Mouse (Mus musculus): ENCODE results near the gene 4930404N11Rik.

Gene 4930404N11Rik

GRCm38 (mm10) chr10:81365672-81366476 lies at the start of gene 4930404N11Rik:
TSS of gene 4930404N11Rik (minus strand) at chr10:81365816.
- DNase-seq = no peak

DNA sequence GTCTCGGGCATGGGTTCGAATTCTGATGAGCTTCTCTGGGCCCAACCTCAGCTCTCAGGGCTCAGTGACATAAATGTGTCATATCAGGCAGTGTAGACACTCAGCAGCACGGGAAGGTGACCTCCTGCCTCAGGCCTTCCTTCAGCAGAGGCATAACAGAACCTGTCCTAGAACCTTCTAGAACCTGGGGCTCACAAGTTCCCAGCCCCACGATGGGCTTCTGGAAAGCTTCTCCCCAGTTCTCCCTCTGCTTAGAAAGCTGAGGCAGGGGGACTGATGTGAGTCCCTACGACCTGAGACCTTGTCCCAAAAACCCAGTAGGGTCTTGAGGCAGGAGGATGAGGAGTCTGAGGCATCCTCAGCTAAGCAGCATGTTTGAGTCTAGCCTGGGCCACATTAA lies 49.5 kb upstream of the 4930404N11Rik start:
- no peak for DNase-seq

GRCm38 (mm10) chr10:81414682-81415081 lies 49.1 kb upstream of the 4930404N11Rik start:
- DNase-seq = peak; percentile 63

- peak; percentile 95 for DNase-seq
Observed at GRCm38 (mm10) chr10:81413310-81414261, 48.0 kb upstream of the 4930404N11Rik start.

GRCm38 (mm10) chr10:81412586-81413309 lies 47.1 kb upstream of the 4930404N11Rik start:
- DNase-seq = no peak

GRCm38 (mm10) chr10:81411471-81412400 lies 46.1 kb upstream of the 4930404N11Rik start:
- DNase-seq = peak; percentile 80

- DNase-seq = no peak
Observed at GRCm38 (mm10) chr10:81410981-81411380, 45.4 kb upstream of the 4930404N11Rik start.

DNA sequence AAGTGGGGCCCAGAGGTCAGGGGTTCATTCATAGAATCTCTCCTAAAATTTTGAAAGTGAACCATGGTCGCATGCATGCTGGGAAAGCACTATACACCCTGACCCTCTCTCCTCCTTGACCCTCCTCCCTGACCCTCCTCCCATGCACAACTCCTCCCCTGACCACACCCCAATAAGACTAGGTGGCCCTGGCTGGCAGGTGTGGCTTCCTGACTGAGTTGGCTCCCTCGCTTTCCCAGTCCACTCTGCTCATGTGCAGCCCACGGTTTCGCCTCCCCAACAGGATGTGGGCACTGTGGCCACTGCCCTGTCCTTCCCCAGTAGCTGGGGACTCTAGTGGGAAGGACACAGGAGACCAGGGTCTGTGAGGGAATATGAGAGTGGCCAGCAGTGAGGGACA lies 44.7 kb upstream of the 4930404N11Rik start:
- no peak for DNase-seq

DNA sequence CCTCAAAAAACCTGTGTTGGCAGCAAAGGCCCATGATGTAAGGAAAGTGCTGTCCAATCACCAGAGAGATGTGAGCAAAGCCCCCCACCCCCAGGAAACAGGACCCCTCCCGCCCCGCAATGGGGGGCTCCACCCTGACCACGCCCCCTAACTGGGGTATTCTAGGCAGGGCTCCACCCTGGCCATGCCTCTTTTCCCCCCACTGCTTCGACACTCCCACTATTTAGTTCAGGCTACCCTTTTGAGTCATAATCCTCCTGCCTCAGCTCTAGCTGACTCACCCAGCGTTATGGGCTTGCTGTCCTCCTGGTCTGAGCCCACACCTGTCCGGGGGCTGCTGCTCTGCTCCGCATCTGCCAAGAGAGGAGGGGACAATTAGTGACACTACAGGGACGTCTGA lies 43.7 kb upstream of the 4930404N11Rik start:
- no peak for DNase-seq

DNA sequence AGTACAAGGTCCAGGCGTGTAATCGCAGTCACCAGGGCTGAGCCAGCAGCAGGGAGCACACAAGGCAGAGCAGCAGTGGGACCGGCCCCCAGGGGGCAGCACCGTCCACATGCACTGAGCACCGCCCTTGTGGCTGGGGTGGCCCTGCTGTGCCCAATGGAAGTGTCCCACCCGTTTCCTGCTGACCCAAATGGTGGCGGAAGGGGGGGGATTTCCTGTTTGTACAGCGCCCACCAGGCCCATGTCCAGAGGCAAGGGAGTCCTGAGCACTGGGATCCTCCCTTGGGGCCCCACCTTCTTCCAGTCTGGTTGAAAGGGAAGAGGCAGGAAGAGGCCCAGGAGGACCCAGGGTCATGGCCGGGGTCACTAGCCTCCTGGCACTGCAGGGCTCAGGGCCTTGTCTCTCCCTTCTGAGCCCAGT lies 43.3 kb upstream of the 4930404N11Rik start:
- DNase-seq = peak; percentile 95

GRCm38 (mm10) chr10:81408424-81408729 lies 42.8 kb upstream of the 4930404N11Rik start:
- no peak for DNase-seq

DNA sequence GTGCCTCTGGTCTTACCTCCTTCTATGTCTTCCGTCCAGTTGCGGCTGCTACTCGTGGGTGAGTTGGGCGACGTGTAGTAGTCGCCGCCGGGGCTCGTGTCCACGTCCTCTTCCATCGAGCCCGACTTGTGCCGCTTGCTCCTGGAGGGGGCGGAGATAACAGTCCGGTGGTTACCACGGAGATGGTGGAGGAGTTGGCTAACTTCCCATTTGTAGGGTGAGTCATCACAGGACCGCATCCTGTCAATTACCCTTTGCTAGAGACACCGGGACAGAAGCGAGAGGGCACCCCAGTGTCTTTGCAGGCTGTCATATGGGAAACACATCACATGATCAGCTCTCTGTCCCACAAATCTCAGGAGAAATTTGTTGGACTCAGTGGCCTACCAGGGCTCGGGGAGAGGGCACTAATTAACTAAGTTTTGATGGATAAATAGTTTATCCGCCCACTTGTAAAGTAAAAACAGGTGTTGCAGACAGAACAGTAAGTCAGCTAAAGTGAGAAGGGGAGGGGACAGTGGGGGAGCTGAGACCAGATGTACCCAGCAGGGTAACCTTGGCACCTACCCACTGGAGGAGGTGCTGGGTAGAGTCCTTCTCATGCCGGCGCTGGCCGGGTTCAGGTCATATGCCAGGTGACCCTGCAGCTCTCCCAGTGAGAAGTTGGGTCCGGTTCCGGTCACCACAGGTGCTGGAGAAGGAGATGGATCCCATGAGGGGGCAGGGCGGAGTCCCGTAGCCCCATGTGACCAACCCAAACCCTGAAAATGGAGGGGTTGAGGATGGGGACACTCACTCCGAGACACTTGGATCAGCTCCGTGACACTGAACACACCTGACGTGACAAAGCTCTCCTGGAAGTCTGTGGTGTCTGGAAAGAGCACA lies 42.2 kb upstream of the 4930404N11Rik start:
- peak; percentile 86 for DNase-seq

GRCm38 (mm10) chr10:81406504-81407440 lies 41.2 kb upstream of the 4930404N11Rik start:
- DNase-seq = no peak

GRCm38 (mm10) chr10:81405588-81406201 lies 40.1 kb upstream of the 4930404N11Rik start:
- DNase-seq = peak; percentile 76

GRCm38 (mm10) chr10:81404720-81405119 lies 39.1 kb upstream of the 4930404N11Rik start:
- peak; percentile 65 for DNase-seq

GRCm38 (mm10) chr10:81404082-81404481 lies 38.5 kb upstream of the 4930404N11Rik start:
- no peak for DNase-seq

- no peak for DNase-seq
Observed at GRCm38 (mm10) chr10:81403511-81403910, 37.9 kb upstream of the 4930404N11Rik start.

DNA sequence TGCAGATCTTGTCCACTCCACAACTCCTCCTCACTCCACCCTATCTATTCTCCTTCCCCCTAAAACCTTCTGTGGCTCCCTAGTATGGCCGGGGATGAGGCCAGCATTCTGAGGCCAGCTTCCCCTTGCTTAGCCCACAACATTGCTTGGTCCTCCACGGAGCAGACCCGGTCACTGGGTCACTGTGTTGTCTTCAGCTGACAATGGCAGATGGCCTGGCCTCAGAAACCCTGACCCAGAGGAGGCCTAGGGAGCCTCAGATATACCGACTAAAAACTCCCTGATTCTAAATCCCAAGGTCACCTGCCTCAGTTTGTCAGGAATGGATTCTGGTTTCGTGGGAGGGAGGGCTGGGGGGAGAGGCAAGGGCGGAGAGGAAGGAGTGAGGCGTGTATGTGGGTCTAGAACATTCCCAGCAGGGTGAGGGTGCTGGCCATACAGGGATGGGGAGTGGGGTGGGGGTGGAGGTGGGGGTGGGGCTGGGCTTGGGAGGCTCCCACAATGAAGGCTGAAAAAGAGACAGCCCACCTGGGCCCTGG lies 36.7 kb upstream of the 4930404N11Rik start:
- no peak for DNase-seq

All from lung, postnatal 14 days (tissue).